Mouse (Mus musculus) spleen, adult 18-20 months (tissue): ENCODE data around the gene Ppargc1a.
A peak's percentile ranks its signal among the peaks of the same experiment; 100 is the strongest.

Experiments
- DNase-seq, 2 experiments: peaks; one replicate each; pipeline ENCODE4 v3.0.0; 2022; ENCODE audit warnings: mixed read lengths in 2 of 2

Gene Ppargc1a

DNA sequence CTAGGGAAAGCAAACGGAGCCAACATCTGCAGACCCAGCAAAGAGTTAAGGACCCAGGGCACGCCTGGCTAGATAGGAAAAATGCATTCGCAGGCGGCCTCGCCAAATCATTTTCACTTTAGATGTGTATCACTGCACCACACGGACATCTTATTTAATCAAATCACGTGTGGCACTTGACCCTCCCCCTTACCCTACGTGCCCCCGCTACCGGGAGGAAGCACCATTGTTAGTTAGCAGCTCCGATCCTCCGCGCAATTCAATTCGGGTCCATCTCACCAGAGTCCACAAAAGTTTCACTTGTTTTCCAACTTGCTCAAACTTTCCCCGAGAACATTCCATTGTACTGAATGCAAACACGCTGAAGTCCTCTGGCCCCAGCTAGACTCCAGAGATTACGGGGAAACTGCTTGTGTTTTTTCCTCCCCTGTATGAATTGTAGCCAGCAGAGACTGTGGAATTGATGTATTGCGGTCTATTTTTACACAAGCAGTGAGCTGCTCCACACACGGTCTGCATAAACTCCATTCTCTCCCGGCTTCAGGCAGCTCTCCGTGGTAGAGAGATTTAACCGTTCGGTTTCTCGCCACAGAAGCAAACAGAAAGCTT lies 14.9 kb downstream of the Ppargc1a start:
- peak; percentile 40 to 54 for DNase-seq

DNA sequence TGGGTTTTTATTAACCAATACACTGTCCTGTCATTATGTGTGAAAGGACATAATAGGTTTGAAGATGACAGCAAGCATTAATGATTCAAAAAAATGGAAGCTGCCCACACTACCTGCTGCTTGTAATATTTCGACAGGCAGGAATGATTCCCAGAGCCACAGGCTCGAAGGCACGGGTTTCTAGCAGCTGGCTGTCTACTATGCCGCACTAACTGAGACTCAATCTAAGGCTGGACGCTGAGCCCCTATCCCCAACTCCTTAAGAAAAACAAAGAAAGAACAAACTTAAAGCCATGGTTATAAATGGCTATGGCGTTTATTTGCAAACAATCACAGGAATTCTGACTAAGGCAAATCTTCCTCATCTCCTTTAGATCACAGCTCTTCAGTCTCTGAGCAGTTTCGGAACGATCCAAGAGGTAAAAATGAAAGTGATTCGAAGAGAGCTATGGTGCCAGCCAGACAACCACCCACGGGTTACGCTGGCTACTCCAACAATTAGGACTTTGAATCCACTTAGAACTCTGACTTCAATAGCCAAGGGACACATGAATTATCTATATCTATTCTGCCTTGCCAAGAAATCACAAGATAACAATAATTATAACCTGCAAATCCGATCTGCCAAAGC lies 15.6 kb downstream of the Ppargc1a start:
- no peak for DNase-seq

DNA sequence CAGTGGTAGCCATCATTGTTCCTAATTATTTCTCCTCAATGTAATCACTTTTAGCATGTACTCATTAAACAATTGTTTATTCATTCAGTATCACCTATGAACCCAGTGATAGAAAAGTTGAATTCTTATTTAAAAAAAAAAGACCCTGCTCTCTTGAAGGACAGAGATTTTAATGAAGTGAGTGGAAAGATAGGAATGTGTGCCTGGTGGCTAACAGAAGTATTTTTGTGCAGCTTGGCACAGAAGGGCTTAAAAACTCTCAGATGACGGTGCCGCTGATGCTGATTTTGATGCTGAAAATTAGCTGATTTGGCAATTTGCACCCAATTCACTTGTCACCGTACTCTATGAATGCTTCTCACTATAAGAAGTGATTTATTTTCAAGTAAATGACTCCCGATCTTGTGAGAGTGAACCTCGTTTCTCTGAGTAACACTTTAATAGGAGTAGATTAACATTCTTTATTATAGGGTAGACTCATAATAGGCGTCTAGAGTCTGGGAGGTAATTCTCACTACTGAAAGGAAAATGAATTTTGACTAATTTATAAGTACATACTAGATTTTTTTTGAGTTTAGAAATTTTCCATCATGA lies 20.0 kb downstream of the Ppargc1a start:
- no peak for DNase-seq

DNA sequence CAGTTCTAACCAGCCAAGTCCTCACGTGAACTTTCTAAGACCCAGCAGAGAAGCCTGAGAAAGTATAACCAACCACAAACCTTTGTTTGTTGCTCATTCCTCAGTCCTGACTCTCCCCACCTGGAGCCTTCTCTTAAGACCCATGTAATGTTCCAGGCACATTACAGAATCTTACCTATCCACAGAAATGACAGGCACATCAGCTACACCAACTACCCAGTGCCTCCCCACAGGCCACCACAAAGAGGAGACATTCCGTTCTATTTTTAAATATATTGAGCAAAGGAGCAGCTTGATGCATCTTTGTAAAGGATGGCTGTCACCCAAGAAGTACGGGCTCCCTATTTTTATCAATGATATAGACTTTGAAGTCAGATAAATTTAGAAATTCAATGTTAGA lies 20.7 kb downstream of the Ppargc1a start:
- no peak for DNase-seq

DNA sequence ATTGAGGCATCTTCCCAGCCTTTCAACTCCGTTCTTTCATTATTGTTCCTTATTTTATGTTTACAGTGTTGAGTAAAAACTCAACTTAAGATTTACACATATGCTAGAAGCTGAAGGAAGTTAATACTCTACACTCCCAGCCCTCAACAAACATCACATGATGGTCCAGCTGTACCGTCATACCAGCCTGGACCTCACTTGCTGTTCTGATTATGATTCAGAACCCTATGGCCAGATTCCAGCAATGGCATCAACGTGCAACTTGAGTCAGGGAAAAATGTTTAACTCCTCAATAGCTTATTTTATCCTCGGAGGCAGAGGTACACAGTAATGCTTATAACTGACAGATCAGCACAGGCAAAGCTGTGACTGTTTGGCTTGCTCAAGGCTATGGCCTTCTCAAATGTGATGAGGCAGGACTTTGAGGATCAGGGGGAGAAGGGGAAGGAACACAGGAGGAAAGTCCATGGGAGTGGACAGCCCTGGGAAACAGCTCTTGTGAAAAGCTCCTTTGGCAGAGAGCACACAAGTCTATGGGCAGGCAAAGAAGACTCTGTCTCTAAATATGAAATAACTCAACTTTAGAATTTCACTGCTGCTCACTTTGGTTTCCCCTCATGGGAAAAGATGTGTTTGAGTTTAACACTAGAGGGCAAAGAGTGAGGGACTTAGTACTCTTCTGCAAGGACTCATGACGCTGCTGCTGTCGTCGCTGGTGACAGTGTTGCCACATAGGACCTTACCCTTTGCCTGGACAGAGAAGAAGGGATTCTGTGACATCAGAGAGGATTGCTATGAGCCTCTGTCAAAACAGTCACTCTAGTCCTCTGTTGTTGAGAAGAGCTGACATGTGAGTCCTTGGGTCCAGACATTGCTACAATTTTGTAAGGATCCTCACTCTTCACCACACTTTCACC lies 22.1 kb downstream of the Ppargc1a start:
- DNase-seq, result no peak

DNA sequence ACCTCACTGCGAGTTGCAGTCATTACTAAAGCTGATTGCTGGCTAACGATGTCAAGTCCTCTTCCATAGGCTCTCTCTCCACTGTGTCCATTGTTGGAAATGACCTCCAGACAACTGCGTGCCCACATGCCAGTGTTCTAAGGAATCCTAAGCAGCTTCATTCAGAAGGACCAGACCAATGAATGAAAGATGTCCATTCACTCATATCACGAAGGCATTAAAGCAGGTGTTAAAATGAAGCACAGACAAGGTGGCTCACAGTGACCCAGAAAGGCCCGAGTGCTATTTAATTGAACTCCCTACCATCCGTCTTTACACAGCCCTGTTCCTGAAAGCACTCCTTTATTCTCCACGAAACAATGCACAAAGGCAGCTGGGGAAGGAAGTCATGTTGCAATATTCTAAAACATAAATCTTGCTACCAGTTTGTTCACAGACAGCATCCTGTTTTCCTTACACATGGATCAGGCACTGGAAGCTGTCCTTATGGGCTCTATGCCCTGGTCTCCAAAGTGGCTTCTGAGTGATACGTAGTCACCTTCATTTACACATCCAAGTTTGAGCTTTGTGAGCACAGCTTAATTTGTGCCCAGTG lies 23.3 kb downstream of the Ppargc1a start:
- no peak for DNase-seq

DNA sequence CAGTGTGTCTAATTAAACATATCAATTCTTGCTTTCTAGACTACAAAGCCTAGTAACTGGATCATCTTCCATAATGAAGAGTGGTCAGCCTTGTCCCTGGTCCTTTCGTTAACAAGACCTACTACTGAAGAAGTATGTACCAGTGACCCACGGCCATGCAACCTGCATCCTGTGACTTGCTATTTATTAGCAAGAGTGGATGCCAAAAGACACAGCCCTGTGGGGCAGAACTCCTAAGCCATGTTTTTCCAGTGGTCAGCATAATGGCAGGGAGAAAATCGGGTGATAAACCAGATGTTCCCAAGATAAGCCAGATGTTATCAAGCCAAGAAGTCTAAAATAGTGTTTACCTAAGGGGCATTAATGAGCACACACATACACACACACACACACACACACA lies 26.0 kb downstream of the Ppargc1a start:
- no peak for DNase-seq

DNA sequence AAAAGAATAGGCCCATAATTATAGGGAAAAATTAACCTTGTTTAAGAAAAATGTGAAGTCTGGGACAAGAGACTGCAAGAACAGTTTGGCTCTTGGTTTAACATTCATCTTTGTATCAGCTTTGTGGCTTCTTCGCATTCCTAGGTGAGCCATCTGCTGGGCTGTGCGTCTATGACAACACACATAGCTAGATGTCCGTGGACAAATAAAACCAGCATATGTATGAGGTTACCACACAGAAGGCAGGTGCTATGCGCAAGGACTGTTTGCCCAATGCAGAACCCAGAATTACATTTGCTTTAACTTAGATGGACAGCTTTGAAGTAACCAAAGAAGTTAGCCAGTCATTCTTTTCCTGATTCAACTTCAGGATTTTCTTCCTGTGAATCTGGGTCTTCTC lies 26.7 kb downstream of the Ppargc1a start:
- DNase-seq, result no peak

DNA sequence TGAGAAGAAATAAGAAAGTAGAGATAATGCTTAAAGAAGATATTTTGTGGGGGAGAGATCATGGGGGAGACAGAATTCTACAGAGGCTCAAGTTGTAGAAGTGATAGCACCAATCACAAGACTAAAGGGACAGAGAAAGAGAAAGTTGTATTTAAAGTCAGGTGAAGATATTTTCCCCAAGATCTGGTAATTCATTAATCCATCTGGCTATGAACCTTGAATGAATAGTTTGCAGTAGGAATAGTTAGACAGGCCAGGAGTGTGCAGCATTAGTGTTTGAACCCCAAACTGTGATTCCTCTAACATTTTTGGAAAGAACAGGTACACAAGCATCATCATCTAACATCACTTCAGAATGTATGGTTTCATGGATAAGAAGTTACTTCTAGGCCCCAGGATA lies 28.0 kb downstream of the Ppargc1a start:
- no peak for DNase-seq

DNA sequence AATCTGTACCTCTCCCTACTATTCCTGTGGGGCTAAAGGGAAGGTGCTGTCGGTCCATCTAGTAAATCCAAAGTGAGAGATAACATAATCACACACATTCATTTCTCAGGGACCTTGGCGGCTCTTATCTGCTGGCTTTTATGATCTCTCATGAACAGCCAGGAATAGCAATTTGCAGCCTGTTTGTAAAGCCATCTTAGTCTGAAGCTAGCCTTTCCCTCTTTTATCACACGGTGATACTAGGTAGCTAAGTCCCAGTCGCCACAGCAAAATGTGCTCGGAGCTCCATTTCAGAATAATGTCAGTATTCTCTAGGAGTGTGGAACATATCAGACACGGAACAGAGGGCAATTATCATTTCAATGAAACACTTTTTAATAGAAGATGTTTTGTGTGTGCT lies 29.2 kb downstream of the Ppargc1a start:
- no peak for DNase-seq

DNA sequence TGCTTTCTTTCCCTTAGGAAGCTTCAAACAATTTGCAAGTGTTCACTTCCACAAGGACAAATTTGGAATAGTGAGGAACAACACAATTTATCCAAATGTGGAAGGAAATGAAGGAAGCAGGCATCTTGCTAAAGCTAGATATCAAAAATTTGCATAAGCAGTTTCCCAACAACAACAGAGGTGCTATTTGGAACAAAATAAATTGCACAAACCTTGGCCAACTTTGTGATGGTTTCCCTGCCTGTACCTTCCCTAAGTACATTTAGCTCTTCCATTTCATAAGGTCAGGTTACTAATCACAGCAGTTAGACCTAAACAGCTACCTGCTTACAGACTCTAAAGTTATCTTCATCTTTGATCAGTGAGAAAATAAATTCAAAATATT lies 29.9 kb downstream of the Ppargc1a start:
- DNase-seq, result no peak

DNA sequence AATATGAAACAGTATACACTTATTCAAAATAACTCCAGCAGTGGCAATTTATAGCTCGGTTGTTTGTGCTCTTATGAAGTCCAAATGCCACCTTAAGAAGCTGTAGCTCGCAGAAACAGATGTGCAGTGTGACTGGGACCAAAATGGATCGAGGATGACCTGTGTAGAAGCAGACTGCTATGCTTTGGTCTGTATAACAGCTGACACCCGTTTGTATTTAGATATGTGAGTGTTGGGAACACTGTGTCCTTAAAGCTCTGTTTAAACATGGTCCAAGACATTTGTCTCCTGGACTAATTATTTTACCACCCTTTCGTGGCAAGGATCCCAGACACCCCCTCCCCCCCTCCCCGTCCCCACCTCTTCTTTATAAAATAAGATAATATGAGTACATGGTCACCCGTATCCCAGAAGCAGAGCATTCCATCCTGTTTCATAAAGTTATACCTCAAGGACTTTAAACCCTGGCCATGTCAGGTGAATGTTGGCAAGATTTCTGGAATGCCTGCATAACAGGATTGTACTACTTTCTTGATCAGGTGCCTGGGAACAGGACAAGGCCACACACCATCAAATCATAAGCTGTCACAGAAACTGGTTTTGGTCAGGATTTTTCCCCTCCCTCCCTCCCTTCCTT lies 30.4 kb downstream of the Ppargc1a start:
- DNase-seq, result no peak

DNA sequence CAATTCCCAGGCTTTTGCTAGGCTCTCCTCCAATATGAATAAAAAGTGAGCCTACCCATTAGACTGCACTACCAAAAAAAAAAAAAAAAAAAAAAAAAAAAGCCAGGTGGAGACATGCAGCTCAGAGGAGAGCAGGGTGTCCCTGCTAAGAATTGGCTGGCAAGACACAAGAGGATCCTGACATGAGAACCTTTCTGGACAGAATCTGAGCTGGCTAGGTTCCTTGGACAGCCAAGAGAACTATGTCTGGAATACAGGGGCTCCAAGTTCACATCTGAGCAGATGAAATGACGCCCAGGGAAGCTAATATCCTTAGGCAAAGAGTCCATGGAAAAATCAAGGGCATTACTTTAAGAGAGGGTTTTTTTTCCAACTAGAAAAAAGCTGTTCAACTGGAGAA lies 33.1 kb downstream of the Ppargc1a start:
- DNase-seq, result no peak

DNA sequence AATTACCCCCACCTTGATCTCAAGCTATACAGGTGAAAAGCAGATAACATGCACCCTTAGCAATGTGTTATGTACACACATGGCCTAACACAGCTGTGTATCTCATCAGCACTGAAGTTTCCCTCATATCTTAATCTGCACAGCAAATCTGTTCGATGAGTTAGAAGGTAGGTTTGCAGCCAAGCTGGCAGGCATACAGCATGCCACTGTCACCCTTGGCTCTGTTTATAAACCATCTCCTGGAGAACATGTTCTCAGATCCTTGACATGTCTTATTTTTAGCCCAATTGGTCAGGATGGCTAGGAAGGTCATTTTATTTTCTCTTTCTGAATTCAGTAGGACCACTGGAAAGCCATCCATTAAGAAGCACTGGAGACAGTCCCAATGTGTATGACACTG lies 36.2 kb downstream of the Ppargc1a start:
- no peak for DNase-seq

DNA sequence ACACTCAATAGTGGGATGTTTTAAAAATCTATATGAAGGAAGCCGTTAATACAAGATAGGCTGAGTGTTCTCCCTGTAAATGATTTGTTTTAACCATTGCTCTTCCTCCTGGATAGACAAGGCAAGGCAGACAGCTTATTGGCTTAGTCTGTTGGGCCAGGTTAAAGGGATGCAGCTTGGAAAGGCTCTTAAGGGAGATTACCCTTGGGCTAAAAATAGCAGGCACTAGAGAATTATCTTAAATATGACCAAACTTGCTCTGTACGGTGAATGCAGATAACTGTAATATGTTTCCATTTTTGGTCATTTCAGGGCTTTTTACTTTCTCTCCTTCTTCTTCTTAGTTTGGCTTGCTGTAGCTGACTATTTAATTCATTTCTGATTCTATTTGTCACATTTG lies 38.1 kb downstream of the Ppargc1a start:
- DNase-seq, result no peak

DNA sequence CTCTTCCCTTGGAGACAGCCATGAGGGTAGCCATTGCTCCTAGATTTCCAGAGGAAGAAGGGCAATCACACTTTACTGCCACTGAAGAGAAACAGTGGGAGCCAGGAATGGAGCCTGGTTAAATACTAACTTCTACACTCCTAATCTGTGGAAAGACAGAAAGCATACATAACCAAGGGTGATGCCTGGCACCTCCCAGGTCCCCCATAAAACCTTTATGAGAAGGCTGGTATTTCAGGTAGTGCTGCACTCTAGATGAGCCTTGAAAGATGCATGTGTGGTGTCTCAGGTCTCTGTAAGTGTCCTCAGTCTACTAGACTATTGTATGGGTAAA lies 39.4 kb downstream of the Ppargc1a start:
- no peak for DNase-seq

DNA sequence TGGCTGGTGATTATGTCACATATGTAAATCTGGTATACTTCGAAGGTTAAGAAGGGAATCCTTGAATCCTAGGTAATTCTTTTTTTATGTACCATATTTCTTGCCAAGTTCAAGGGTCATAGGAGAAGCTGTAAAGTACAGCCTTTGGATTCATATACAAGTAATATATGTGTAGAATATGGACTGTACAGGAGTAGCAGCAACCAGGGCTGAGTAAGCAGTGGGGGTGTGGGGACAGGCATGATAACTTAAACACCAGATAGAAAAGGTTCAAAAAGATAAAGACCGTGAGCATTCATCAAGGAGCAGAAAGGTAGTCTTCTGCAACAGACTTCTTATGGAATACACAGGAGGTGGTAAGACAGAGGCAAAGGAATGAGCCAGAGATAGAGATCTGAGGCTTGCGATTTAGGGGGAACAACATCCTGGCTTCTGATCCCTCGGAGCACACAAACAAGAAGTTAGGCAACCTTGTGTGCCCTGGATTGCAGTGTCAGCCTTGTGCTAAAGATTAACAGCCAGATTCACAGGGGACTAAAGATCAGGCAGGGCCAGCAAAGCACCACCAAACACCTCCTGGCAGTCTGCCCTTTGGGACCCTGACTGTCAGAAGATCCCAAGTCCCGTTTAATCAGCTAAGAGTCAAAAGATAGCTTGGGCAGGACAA lies 39.9 kb downstream of the Ppargc1a start:
- DNase-seq, result no peak

DNA sequence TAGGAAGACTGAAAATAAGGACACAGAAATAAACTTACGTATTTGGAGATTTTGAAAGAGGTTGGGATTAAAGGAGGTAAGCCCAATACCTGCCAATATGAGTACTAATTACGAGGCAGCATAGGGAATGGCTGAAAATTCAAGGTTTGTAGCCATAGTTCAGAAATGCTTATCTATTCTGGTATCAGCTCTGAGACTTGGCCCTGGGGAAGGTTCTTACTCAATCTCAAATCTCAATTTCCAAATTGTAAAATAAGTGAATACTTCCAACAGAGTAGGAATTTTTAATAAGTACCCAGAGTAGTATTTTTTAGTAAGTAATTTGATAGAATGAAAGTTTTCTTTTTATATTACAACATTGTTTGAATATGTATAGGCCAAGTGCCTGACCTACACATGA lies 41.7 kb downstream of the Ppargc1a start:
- DNase-seq, result no peak

DNA sequence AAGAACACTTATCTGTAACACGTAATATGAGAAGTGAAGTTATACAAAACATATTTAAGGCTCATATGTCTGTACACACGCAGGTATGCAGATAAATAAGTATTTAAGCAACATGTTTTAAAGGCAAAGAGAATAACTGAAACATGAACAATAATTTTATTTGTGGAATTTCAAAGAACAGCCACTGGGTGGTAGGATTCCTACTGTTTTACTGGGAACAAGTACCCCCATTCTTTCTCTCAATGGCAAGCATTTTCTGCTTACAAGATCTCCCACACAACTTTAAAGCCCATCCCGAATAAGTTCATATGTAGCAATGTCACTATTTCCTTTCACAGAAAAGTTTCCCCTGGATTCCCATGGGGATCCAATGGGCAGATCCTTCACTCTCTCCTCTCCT lies 46.7 kb downstream of the Ppargc1a start:
- no peak for DNase-seq

DNA sequence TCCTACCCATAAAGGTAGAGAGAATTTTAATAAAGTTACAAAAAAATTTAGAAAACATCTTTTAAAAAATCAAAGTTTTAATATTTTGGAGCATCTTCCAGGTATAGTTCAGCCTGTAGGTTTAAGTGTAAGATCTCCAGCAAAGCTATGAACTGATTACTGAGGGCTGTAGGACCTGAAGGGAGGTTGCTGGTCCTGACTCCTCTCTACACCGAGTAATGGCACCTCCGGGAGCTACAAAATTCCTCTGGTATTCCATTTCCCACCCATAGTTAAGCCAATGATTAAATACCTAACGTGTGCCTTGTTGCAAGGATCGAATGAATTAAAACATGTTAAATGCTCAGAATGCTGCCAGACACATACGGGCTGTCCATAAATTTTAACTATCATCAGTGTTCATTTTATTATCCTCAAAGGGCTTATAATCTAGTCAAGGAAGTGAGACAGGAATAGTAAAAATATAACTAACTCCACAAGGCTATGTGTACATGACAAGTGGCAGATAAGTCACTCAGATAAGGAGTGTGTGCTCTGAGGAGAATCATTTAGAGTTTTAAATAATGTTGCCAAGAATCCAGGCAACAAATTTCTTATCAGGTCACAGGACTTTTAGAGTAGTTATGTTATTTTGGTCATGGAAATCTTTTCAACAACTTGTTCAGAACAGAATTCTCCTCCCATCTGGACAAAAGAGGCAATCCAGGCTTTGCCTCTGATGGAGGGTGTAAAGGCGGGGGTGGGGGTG lies 49.9 kb downstream of the Ppargc1a start:
- DNase-seq, result no peak

DNA sequence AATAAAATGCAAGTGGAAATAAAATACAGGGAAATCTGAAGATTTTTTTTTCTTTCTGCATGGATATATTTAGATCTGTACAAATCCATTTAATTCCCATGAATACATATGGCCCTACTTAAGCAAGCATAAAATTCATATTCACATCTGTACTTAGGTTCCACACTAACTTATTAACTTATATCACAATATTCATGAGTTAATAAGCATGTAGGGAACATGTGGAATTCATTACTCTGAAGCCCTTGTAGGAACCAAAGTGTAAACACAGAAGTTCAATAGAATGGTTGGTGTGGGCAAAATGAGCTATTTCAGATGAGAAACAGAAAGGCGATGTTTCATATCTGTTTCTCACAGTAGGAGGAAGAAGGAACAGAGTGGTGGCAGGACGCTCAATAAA lies 62.9 kb downstream of the Ppargc1a start:
- DNase-seq, result no peak
